Mouse (Mus musculus) midbrain, postnatal 0 days (tissue): Measurements from ENCODE around the gene Lrrc51. TPM values are rescaled to one million over a fixed set of nuclear protein-coding genes. Genes with fewer than 3 reads are reported as not detected.

Experiments used
- ATAC-seq: fragments of 200-750 bp; cut with Nextera tagmentation; 2 replicates; pipeline ENCODE4 v1.8.0; 2017; ENCODE audit warnings: moderate number of reproducible peaks, mild to moderate bottlenecking, moderate TSS enrichment, moderate library complexity; ENCODE audit not compliant: low FRiP score
- DNase-seq: peaks from one replicate; pipeline ENCODE4 v3.0.0-alpha.2; 2015; ENCODE audit warnings: low spot score
- H3K27ac ChIP-seq: fragments of 300-500 bp; sonication (generic); 2 replicates; pipeline ENCODE4 v1.5.1; 2014; ENCODE audit warnings: low read depth, mild to moderate bottlenecking, low read length, mixed read lengths
- H3K27me3 ChIP-seq: fragments of 300-500 bp; sonication (generic); 2 replicates; pipeline ENCODE4 v1.6.1; 2014; ENCODE audit warnings: low read length, control low read depth, mixed read lengths; ENCODE audit not compliant: insufficient read depth
- H3K36me3 ChIP-seq: fragments of 300-500 bp; sonication (generic); 2 replicates; pipeline ENCODE4 v1.6.1; 2014; ENCODE audit warnings: low read length, control low read depth, mixed read lengths; ENCODE audit not compliant: insufficient read depth
- H3K4me1 ChIP-seq: fragments of 300-500 bp; sonication (generic); 2 replicates; pipeline ENCODE4 v1.6.1; 2014; ENCODE audit warnings: mild to moderate bottlenecking, control low read depth, antibody characterized with exemption, low read length, mixed read lengths; ENCODE audit not compliant: insufficient read depth
- H3K4me2 ChIP-seq: fragments of 300-500 bp; sonication (generic); 2 replicates; pipeline ENCODE4 v1.6.1; 2014; ENCODE audit warnings: low read depth, mild to moderate bottlenecking, low read length, mixed read lengths; ENCODE audit not compliant: poor library complexity, severe bottlenecking
- H3K4me3 ChIP-seq: fragments of 300-500 bp; sonication (generic); 2 replicates; pipeline ENCODE4 v1.5.1; 2014; ENCODE audit warnings: low read depth, mild to moderate bottlenecking, low read length, moderate library complexity
- H3K9ac ChIP-seq: fragments of 300-500 bp; sonication (generic); replicated peaks from 2 replicates; pipeline ENCODE4 v1.6.1; 2014; ENCODE audit warnings: mild to moderate bottlenecking, low read length, moderate library complexity, mixed read lengths; ENCODE audit not compliant: poor library complexity, severe bottlenecking
- H3K9me3 ChIP-seq: fragments of 300-500 bp; sonication (generic); 2 replicates; pipeline ENCODE4 v1.6.1; 2016; ENCODE audit warnings: low read length, control low read depth
- CTCF ChIP-seq: IDR thresholded peaks from 2 replicates; pipeline ENCODE4 v1.5.1; 2016; ENCODE audit warnings: antibody characterized with exemption, mild to moderate bottlenecking
- WGBS: fragments of 180-500 bp; shearing (Covaris S2); extraction: QIAGEN DNeasy Blood & Tissue Kit; methylation state at CpG from one replicate; pipeline ENCODE4 v1.1.7; 2014; 5-methylcytosine and 5-hydroxymethylcytosine counted together
- polyA plus RNA-seq: library from polyadenylated mRNA; unstranded; fragments of >200 nt; fragmentation: Nextera tagmentation; extraction: Ambion mirVana; gene quantifications from 2 replicates; pipeline ENCODE4 v1.2.1, GENCODE M21; 2015
- total RNA-seq: library from RNA; depleted of rRNA; stranded (reverse); fragments of >200 nt; gene quantifications from 2 replicates; pipeline ENCODE4 v1.2.3, GENCODE M21; 2014

Lrrc51 gene
- total and polyA plus RNA-seq, 2 experiments from 2014 or later = 6.9 to 7.0 TPM

DNA sequence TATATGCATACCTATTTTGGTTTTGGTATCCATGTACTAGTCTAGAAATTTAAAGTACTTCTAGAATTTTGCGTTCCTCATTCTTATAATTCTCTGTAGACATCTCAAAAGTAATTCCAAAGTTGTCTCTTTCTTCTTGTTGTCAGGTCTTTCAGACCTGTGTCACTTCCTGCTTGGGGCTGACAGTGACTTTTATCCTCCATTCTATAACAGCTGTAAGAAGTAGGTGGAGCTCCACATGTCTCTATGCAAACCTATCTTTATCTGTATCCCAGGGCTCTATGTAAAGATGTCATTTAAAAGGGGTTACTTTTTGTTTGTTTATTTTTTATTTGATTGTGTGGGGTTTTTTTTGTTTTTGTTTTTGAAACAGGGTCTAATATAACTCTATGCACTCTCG, 29.9 kb upstream of the Lrrc51 start:
- Histone ChIP-seq H3K27ac (no peak overlapping the region), H3K9me3 (no peaks in the 10 kb centered on the region), H3K4me3 (no peak overlapping the region), H3K4me2 (no peak overlapping the region), H3K4me1 (peaks cover under 1% of the 10 kb centered on the region; the same call in 1 of the 2 replicates), H3K36me3 (no peaks in the 10 kb centered on the region), H3K27me3 (no peaks in the 10 kb centered on the region), H3K9ac (no peak overlapping the region)
- 92% methylated on average over 2 of the region's 2 CpGs for WGBS
- no peak for ATAC-seq
- TF ChIP-seq CTCF = no peak
- DNase-seq = no peak

- no peaks in the 10 kb centered on the region for H3K36me3 ChIP-seq
- no peak overlapping the region for H3K27ac ChIP-seq
- no peaks in the 10 kb centered on the region for H3K4me1 ChIP-seq
- H3K9me3 ChIP-seq = no peaks in the 10 kb centered on the region
- H3K27me3 ChIP-seq = no peaks in the 10 kb centered on the region
- no peak overlapping the region for H3K9ac ChIP-seq
- H3K4me2 ChIP-seq = no peak overlapping the region
- no peak for DNase-seq
- no peak for TF ChIP-seq CTCF
- WGBS = 95% methylated on average over 2 of the region's 2 CpGs
- no peak for ATAC-seq
- no peak overlapping the region for H3K4me3 ChIP-seq
Observed at GRCm38 (mm10) chr7:101962829-101963228, 29.1 kb upstream of the Lrrc51 start.

GRCm38 (mm10) chr7:101956911-101957310, 23.2 kb upstream of the Lrrc51 start:
- no peak overlapping the region for H3K4me2 ChIP-seq
- WGBS = over 99% methylated on average over 5 of the region's 5 CpGs
- H3K36me3 ChIP-seq = no peaks in the 10 kb centered on the region
- H3K27me3 ChIP-seq = no peaks in the 10 kb centered on the region
- ATAC-seq (no peak), DNase-seq (no peak)
- H3K9ac ChIP-seq = no peak overlapping the region
- no peaks in the 10 kb centered on the region for H3K4me1 ChIP-seq
- H3K9me3 ChIP-seq = no peaks in the 10 kb centered on the region
- no peak overlapping the region for H3K4me3 ChIP-seq
- no peak overlapping the region for H3K27ac ChIP-seq
- TF ChIP-seq CTCF = no peak

DNA sequence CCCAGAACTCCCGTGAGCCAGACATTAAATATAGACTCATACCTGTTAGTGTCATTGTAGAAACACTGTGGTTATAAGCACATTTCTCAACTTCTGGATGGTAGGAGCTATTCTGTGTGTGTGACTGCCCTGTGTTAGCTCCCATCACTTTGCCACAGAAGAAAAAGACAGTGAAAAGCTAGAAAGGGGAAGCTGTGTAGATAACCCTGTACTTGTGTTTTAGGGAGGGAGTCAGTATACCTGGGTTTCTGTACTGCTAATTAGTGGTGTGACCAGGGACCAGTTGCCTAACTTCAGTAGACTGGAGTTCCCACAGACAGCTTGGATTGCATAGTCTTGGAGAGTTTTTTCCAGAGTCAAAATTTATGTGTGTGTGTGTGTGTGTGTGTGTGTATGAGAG, 22.8 kb upstream of the Lrrc51 start:
- no peaks in the 10 kb centered on the region for H3K36me3 ChIP-seq
- no peaks in the 10 kb centered on the region for H3K27me3 ChIP-seq
- H3K9ac ChIP-seq = no peak overlapping the region
- H3K4me1 ChIP-seq = no peaks in the 10 kb centered on the region
- no peaks in the 10 kb centered on the region for H3K9me3 ChIP-seq
- DNase-seq (no peak), ATAC-seq (no peak)
- H3K4me3 ChIP-seq = no peak overlapping the region
- H3K27ac ChIP-seq = no peak overlapping the region
- no peak overlapping the region for H3K4me2 ChIP-seq
- TF ChIP-seq CTCF = no peak
- 89% methylated on average over 1 of the region's 1 CpGs for WGBS

- Histone ChIP-seq H3K9me3 (no peaks in the 10 kb centered on the region), H3K4me2 (no peak overlapping the region), H3K9ac (no peak overlapping the region), H3K4me3 (no peak overlapping the region), H3K4me1 (no peaks in the 10 kb centered on the region), H3K27me3 (no peaks in the 10 kb centered on the region), H3K36me3 (no peaks in the 10 kb centered on the region), H3K27ac (no peak overlapping the region)
- DNase-seq (no peak), ATAC-seq (no peak)
- WGBS = 56% methylated on average over 4 of the region's 4 CpGs
- TF ChIP-seq CTCF = no peak
Observed at GRCm38 (mm10) chr7:101955862-101956261, 22.2 kb upstream of the Lrrc51 start.

DNA sequence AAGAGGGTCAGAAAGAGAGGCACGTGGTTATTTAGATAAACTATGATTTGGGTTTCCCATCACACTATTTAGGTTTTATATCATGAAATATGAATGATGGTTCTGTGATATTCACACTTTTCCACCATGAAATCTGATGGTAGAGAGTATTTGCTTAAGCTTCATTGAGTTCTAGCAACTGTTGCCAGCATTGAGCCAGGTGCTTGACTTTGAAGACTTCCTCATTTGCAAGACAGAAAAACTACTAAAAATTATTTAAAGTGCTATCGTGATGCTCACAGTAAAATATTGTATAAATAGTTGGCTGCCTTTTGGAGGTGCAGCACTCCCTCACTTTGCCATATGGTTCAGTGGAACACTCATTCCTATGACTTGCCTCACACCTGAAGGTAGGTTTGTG, 21.6 kb upstream of the Lrrc51 start:
- TF ChIP-seq CTCF = no peak
- Histone ChIP-seq H3K9me3 (no peaks in the 10 kb centered on the region), H3K4me2 (no peak overlapping the region), H3K27me3 (no peaks in the 10 kb centered on the region), H3K4me3 (no peak overlapping the region), H3K9ac (no peak overlapping the region), H3K27ac (no peak overlapping the region), H3K4me1 (no peaks in the 10 kb centered on the region), H3K36me3 (no peaks in the 10 kb centered on the region)
- ATAC-seq (no peak), DNase-seq (no peak)
- WGBS = 90% methylated on average over 2 of the region's 2 CpGs

DNA sequence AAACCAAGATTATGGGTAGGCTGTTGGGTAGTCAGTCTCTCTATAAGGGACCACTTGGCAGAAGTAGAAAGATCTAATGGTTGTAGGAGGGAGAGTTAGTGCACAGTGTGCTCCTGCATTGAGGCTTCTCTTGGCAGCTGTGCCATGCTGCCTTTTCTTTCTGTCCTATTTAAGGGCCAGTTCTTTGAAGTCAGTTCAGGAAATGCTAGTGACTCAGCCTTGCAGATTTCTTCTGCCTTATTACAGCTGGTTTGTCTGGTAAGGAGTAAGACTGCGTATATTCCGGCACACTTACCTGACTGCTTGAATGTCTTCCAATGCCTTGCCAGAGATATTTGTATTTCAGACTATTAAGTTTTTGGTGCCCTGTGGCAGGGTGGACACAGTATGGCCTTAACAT, 20.5 kb upstream of the Lrrc51 start:
- Histone ChIP-seq H3K4me3 (no peak overlapping the region), H3K4me2 (no peak overlapping the region), H3K4me1 (no peaks in the 10 kb centered on the region), H3K27me3 (no peaks in the 10 kb centered on the region), H3K27ac (no peak overlapping the region), H3K9ac (no peak overlapping the region), H3K36me3 (no peaks in the 10 kb centered on the region), H3K9me3 (no peaks in the 10 kb centered on the region)
- 95% methylated on average over 2 of the region's 2 CpGs for WGBS
- ATAC-seq (no peak), DNase-seq (no peak)
- TF ChIP-seq CTCF = no peak
